Mouse (Mus musculus): Measurements from ENCODE around the gene Dut. TPM values are rescaled to one million over a fixed set of nuclear protein-coding genes. Genes with fewer than 3 reads are reported as not detected.

Dut gene
- 6.2 and 14.4 TPM in 2 replicates for polyA plus RNA-seq (2012; rRNA removed)

GRCm38 (mm10) chr2:125247108-125247961, at the start of gene Dut:
TSS of gene Dut (plus strand) at chr2:125247190.

Other genes with a start within 250 kb of the Dut start
- gene Slc24a5, start 179.1 kb upstream of the Dut start, polyA plus RNA-seq (2012; rRNA removed), result 0.03 and 0.06 TPM in 2 replicates
- 2.1 and 3.3 TPM in 2 replicates for gene Myef2, start 123.5 kb upstream of the Dut start, polyA plus RNA-seq (2012; rRNA removed)
- gene Ctxn2, start 110.5 kb upstream of the Dut start, polyA plus RNA-seq (2012; rRNA removed), result 0.05 TPM in 1 of 2 replicates, not detected in the other
- gene Slc12a1, start 94.7 kb upstream of the Dut start, polyA plus RNA-seq (2012; rRNA removed), result not detected in 2 replicates